Mouse (Mus musculus) neural tube, embryonic 15.5 days (tissue): ENCODE results near the gene Tcf12. TPM values are rescaled to one million over a fixed set of nuclear protein-coding genes. Genes with fewer than 3 reads are reported as not detected.

Experiments
- ATAC-seq: fragments of 200-750 bp; cut with Nextera tagmentation; 2 replicates; pipeline ENCODE4 v1.8.0; 2017; ENCODE audit warnings: mild to moderate bottlenecking, moderate TSS enrichment, moderate library complexity; ENCODE audit not compliant: low FRiP score
- H3K27ac ChIP-seq: fragments of 300-500 bp; sonication (generic); replicated peaks from 2 replicates; pipeline ENCODE4 v1.5.1; 2015; ENCODE audit warnings: mild to moderate bottlenecking, inconsistent platforms
- H3K27me3 ChIP-seq: fragments of 300-500 bp; sonication (generic); replicated peaks from 2 replicates; pipeline ENCODE4 v1.6.1; 2015; ENCODE audit warnings: inconsistent platforms
- H3K36me3 ChIP-seq: fragments of 300-500 bp; sonication (generic); 2 replicates; pipeline ENCODE4 v1.6.1; 2015; ENCODE audit warnings: inconsistent platforms
- H3K4me1 ChIP-seq: fragments of 300-500 bp; sonication (generic); 2 replicates; pipeline ENCODE4 v1.6.1; 2015; ENCODE audit warnings: inconsistent platforms
- H3K4me2 ChIP-seq: fragments of 300-500 bp; sonication (generic); 2 replicates; pipeline ENCODE4 v1.6.1; 2015; ENCODE audit warnings: inconsistent platforms, mild to moderate bottlenecking, moderate library complexity
- H3K4me3 ChIP-seq: fragments of 300-500 bp; sonication (generic); replicated peaks from 2 replicates; pipeline ENCODE4 v1.5.1; 2015; ENCODE audit warnings: mild to moderate bottlenecking, inconsistent platforms
- H3K9ac ChIP-seq: fragments of 300-500 bp; sonication (generic); replicated peaks from 2 replicates; pipeline ENCODE4 v1.6.1; 2015; ENCODE audit warnings: mild to moderate bottlenecking, inconsistent platforms
- H3K9me3 ChIP-seq: fragments of 300-500 bp; sonication (generic); replicated peaks from 2 replicates; pipeline ENCODE4 v1.6.1; 2016; ENCODE audit warnings: inconsistent platforms
- WGBS: fragments of 180-500 bp; shearing (Covaris S2); methylation state at CpG from one replicate; pipeline ENCODE4 v1.1.7; 2015; ENCODE audit warnings: mixed read lengths; 5-methylcytosine and 5-hydroxymethylcytosine counted together
- polyA plus RNA-seq: library from polyadenylated mRNA; unstranded; fragments of >200 nt; fragmentation: Nextera tagmentation; extraction: Ambion mirVana; gene quantifications from 2 replicates; pipeline ENCODE4 v1.2.1, GENCODE M21; 2015

The Tcf12 gene
- polyA plus RNA-seq, 1 experiment from 2014 or later = 53.7 TPM

DNA sequence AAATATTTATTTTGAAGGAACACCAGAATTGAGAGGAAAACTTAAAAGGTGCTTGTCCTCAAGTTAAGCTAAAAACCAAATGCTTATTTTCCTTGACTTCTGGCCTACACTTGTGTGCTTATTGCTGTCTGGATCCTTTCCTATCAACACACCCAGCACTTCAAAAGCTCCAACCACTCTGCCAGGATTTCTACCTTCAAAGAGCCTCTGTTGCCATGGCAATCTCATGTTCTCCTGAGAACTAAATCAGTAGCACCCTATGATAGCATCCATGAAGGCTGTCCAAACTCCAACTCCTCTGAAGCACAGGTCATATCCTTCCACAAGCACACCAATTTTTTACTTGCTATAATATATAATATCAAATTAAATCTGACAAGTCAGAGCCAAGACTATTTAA is 27.5 kb downstream of the Tcf12 start:
- no peak for ATAC-seq
- Histone ChIP-seq H3K4me2 (no peak overlapping the region), H3K36me3 (no peaks in the 10 kb centered on the region), H3K4me3 (no peak overlapping the region), H3K27ac (no peak overlapping the region), H3K27me3 (no peaks in the 10 kb centered on the region), H3K9ac (no peak overlapping the region), H3K9me3 (no peaks in the 10 kb centered on the region), H3K4me1 (peaks cover 3% of the 10 kb centered on the region; the same call in 1 of the 2 replicates)

GRCm38 (mm10) chr9:72076158-72076557 is 35.5 kb downstream of the Tcf12 start:
- Histone ChIP-seq H3K27ac (no peak overlapping the region), H3K36me3 (no peaks in the 10 kb centered on the region), H3K4me3 (no peak overlapping the region), H3K27me3 (no peaks in the 10 kb centered on the region), H3K4me2 (no peak overlapping the region), H3K4me1 (0 out of 2 replicates have a peak, but pooled peaks cover 7% of the 10 kb centered on the region), H3K9me3 (no peaks in the 10 kb centered on the region), H3K9ac (no peak overlapping the region)
- ATAC-seq = no peak

GRCm38 (mm10) chr9:72066151-72066550 is 45.5 kb downstream of the Tcf12 start:
- no peaks in the 10 kb centered on the region for H3K27me3 ChIP-seq
- H3K36me3 ChIP-seq = no peaks in the 10 kb centered on the region
- H3K4me1 ChIP-seq = no peaks in the 10 kb centered on the region
- no peak overlapping the region for H3K4me2 ChIP-seq
- H3K4me3 ChIP-seq = no peak overlapping the region
- ATAC-seq = no peak
- H3K9me3 ChIP-seq = no peaks in the 10 kb centered on the region
- H3K9ac ChIP-seq = no peak overlapping the region
- no peak overlapping the region for H3K27ac ChIP-seq

DNA sequence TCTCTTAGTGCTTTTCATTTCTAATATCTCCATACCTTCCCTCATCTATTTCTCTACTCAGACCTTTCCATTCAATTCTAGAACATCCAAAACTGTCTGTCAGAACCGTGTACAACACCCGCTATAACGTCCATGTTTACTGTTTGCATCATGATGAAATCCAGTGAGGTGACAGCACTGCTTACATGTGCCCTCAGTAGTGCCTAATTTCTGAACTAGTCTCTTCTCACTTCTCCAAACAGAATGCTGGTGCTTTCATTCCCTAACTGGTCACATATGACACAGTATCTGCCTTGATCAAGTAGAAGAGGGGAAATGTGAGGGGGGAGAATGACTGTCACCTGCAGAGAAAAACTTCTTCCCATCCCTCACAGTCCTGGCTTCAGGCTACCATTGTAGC is 58.5 kb downstream of the Tcf12 start:
- no peak overlapping the region for H3K4me3 ChIP-seq
- WGBS = 97% methylated on average over 3 of the region's 3 CpGs
- H3K4me2 ChIP-seq = no peak overlapping the region
- ATAC-seq = no peak
- H3K27me3 ChIP-seq = no peaks in the 10 kb centered on the region
- H3K27ac ChIP-seq = no peak overlapping the region
- H3K9me3 ChIP-seq = no peaks in the 10 kb centered on the region
- H3K9ac ChIP-seq = no peak overlapping the region
- no peaks in the 10 kb centered on the region for H3K4me1 ChIP-seq
- H3K36me3 ChIP-seq = no peaks in the 10 kb centered on the region

- no peaks in the 10 kb centered on the region for H3K4me1 ChIP-seq
- no peak overlapping the region for H3K27ac ChIP-seq
- H3K36me3 ChIP-seq = no peaks in the 10 kb centered on the region
- no peaks in the 10 kb centered on the region for H3K27me3 ChIP-seq
- no peak overlapping the region for H3K9ac ChIP-seq
- no peak for ATAC-seq
- no peaks in the 10 kb centered on the region for H3K9me3 ChIP-seq
- no peak overlapping the region for H3K4me3 ChIP-seq
- H3K4me2 ChIP-seq = no peak overlapping the region
Measured at GRCm38 (mm10) chr9:72040156-72040555, 71.5 kb downstream of the Tcf12 start.

DNA sequence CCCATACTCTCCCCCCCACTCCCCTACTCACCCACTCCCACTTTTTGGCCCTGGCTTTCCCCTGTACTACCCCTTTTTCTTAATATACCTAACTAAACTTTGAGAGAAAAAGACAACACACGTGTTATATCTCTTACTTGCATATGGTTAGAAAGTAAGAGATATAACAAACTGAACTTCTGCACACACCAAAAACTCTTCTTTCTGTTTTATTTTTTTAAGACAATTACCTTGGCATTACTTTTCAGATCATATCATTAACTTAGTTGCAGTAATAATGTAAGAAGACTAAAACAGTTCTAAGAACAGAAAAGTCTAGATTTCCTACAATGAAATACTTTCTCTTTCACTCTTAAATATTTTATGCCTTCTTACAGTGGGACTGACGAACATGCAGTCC is 72.3 kb downstream of the Tcf12 start:
- Histone ChIP-seq H3K9me3 (no peaks in the 10 kb centered on the region), H3K27me3 (no peaks in the 10 kb centered on the region), H3K4me3 (no peak overlapping the region), H3K9ac (no peak overlapping the region), H3K36me3 (no peaks in the 10 kb centered on the region), H3K4me1 (no peaks in the 10 kb centered on the region), H3K27ac (no peak overlapping the region), H3K4me2 (no peak overlapping the region)
- ATAC-seq = no peak
- WGBS = 95% methylated on average over 2 of the region's 2 CpGs

GRCm38 (mm10) chr9:72037059-72037516 is 74.6 kb downstream of the Tcf12 start:
- no peak for ATAC-seq
- WGBS = 73% methylated on average over 2 of the region's 2 CpGs
- Histone ChIP-seq H3K9ac (no peak overlapping the region), H3K36me3 (no peaks in the 10 kb centered on the region), H3K27ac (no peak overlapping the region), H3K4me2 (no peak overlapping the region), H3K4me3 (no peak overlapping the region), H3K4me1 (no peaks in the 10 kb centered on the region), H3K27me3 (no peaks in the 10 kb centered on the region), H3K9me3 (no peaks in the 10 kb centered on the region)

DNA sequence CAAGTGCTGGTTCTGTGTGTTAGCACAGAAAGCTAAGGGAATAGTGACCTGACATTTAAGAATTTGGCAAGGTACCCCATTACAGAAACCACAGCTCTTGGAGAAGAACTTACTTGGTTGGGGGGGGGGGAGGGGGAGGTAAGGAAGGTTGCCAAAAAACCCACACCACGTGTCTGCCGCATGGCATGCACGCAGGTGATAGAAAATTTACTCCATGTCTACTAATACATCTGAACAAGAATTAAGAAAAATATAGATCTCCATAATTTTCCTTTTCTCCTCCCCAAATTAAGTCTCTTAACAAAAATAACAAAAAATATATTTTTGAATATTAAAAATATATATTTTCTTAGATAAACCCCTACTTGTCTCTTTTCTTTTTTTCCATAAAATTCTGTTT is 75.4 kb downstream of the Tcf12 start:
- WGBS = 85% methylated on average over 3 of the region's 3 CpGs
- Histone ChIP-seq H3K9me3 (no peaks in the 10 kb centered on the region), H3K9ac (no peak overlapping the region), H3K36me3 (no peaks in the 10 kb centered on the region), H3K27ac (no peak overlapping the region), H3K4me3 (no peak overlapping the region), H3K4me1 (no peaks in the 10 kb centered on the region), H3K4me2 (no peak overlapping the region), H3K27me3 (no peaks in the 10 kb centered on the region)
- ATAC-seq = no peak

GRCm38 (mm10) chr9:72033271-72033670 is 78.4 kb downstream of the Tcf12 start:
- no peaks in the 10 kb centered on the region for H3K4me1 ChIP-seq
- no peaks in the 10 kb centered on the region for H3K9me3 ChIP-seq
- H3K9ac ChIP-seq = no peak overlapping the region
- H3K4me3 ChIP-seq = no peak overlapping the region
- no peaks in the 10 kb centered on the region for H3K27me3 ChIP-seq
- no peak for ATAC-seq
- H3K4me2 ChIP-seq = no peak overlapping the region
- H3K36me3 ChIP-seq = no peaks in the 10 kb centered on the region
- 88% methylated on average over 2 of the region's 2 CpGs for WGBS
- no peak overlapping the region for H3K27ac ChIP-seq

GRCm38 (mm10) chr9:72030274-72030673 is 81.4 kb downstream of the Tcf12 start:
- ATAC-seq = no peak
- H3K27ac ChIP-seq = no peak overlapping the region
- H3K27me3 ChIP-seq = no peaks in the 10 kb centered on the region
- no peak overlapping the region for H3K9ac ChIP-seq
- H3K4me3 ChIP-seq = no peak overlapping the region
- no peaks in the 10 kb centered on the region for H3K9me3 ChIP-seq
- no peaks in the 10 kb centered on the region for H3K4me1 ChIP-seq
- no peaks in the 10 kb centered on the region for H3K36me3 ChIP-seq
- H3K4me2 ChIP-seq = no peak overlapping the region

- 64% methylated on average over 1 of the region's 1 CpGs for WGBS
Measured at GRCm38 (mm10) chr9:72029601-72030000, 82.1 kb downstream of the Tcf12 start.

DNA sequence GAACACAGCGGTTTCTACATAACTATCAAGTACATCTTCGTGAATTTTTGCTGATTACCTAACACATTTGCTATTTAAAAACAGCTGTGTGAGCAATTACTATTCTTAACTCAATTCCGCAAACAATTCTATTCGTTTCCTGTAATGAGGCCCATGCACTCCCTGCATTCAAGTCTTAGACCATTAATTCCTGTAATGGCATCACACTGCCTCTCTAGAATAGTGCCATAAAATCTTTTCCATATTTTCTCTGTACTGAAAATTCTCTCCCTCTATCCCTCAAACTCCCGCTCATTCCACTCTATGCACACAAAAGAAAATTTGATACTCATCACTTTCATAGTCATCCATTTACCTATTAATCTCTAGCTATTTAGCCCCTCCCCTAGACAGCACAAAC is 88.4 kb downstream of the Tcf12 start:
- WGBS = 33% methylated on average over 5 of the region's 5 CpGs
- Histone ChIP-seq H3K4me2 (no peak overlapping the region), H3K4me1 (peaks cover 17% of the 10 kb centered on the region), H3K9ac (no peak overlapping the region), H3K27ac (peak overlapping the region; percentile 65), H3K27me3 (no peaks in the 10 kb centered on the region), H3K9me3 (no peaks in the 10 kb centered on the region), H3K36me3 (no peaks in the 10 kb centered on the region), H3K4me3 (no peak overlapping the region)
- ATAC-seq = peak; percentile 68

More at GRCm38 (mm10) chr9:72029601-72030000, 82.1 kb downstream of the Tcf12 start:
- H3K4me3 ChIP-seq = no peak overlapping the region
- no peak overlapping the region for H3K4me2 ChIP-seq
- ATAC-seq = no peak
- H3K27ac ChIP-seq = no peak overlapping the region
- no peak overlapping the region for H3K9ac ChIP-seq
- H3K4me1 ChIP-seq = peaks cover 2% of the 10 kb centered on the region; the same call in 1 of the 2 replicates
- H3K9me3 ChIP-seq = no peaks in the 10 kb centered on the region
- H3K27me3 ChIP-seq = no peaks in the 10 kb centered on the region
- no peaks in the 10 kb centered on the region for H3K36me3 ChIP-seq

- WGBS = 53% methylated on average over 3 of the region's 3 CpGs
- Histone ChIP-seq H3K9me3 (no peaks in the 10 kb centered on the region), H3K36me3 (no peaks in the 10 kb centered on the region), H3K4me1 (peaks cover 17% of the 10 kb centered on the region), H3K27me3 (no peaks in the 10 kb centered on the region), H3K27ac (no peak overlapping the region), H3K9ac (no peak overlapping the region), H3K4me3 (no peak overlapping the region), H3K4me2 (no peak overlapping the region)
- ATAC-seq = no peak
Measured at GRCm38 (mm10) chr9:72021512-72021911, 90.2 kb downstream of the Tcf12 start.
